Mouse (Mus musculus) megakaryocyte, embryonic 14.5 days (primary cell): ENCODE measurements around the gene Elavl1.

Experiments used
- FLI1 ChIP-seq: IDR thresholded peaks from 2 replicates; pipeline ENCODE4 v1.6.1; 2012; ENCODE audit warnings: low read length, inconsistent platforms, mixed read lengths
- GATA1 ChIP-seq: IDR thresholded peaks from 3 replicates; pipeline ENCODE4 v1.6.1; 2012; ENCODE audit warnings: mixed read lengths, low read length, inconsistent platforms, borderline replicate concordance

GRCm38 (mm10) chr8:4259805-4260170, 65.4 kb downstream of the Elavl1 start:
- no peak for TF ChIP-seq GATA1
- TF ChIP-seq FLI1, result no peak
